8 mouse cellular contexts compared by ENCODE assay signal in genomic region chr10:85967411-85968156, GRCm38 (mm10). TPM values are rescaled to one million over a fixed set of nuclear protein-coding genes. Genes with fewer than 3 reads are reported as not detected.
DNase-seq lines count a peak whose midpoint lies in the region; ATAC-seq lines count a peak whose summit lies in the region.
"Had no signal": no experiment of that assay in that cellular context is flagged by ENCODE, and none has a peak within 500 bp of the region (broad histone marks: within the 10 kb centered on the region; RNA-seq: fewer than 3 reads in every experiment).

No protein-coding gene starts in this region.

- H3K27me3 ChIP-seq in intestine, embryonic 16.5 days (replicated peaks; ENCODE audit: control insufficient read depth, insufficient read depth, low read length): no peaks in the 10 kb centered on the region
- H3K27me3 ChIP-seq in intestine, embryonic 15.5 days (replicated peaks): no peaks in the 10 kb centered on the region
- no peaks in the 10 kb centered on the region for H3K27me3 ChIP-seq in neural tube, embryonic 11.5 days (ENCODE audit: control insufficient read depth, insufficient read depth, low read length)
- H3K27me3 ChIP-seq: embryonic facial prominence, embryonic 12.5 days had no signal

- 62% methylated on average over 17 of the region's 17 CpGs for WGBS in intestine, embryonic 16.5 days
- 62% methylated on average over 17 of the region's 17 CpGs for WGBS in intestine, embryonic 15.5 days
- WGBS in neural tube, embryonic 11.5 days: 63% methylated on average over 17 of the region's 17 CpGs

- no peak overlapping the region for H3K27ac ChIP-seq in intestine, embryonic 16.5 days (ENCODE audit: low read length)
- no peak overlapping the region for H3K27ac ChIP-seq in intestine, embryonic 15.5 days
- H3K27ac ChIP-seq in neural tube, embryonic 11.5 days (ENCODE audit: low read depth, low read length): no peak overlapping the region
- H3K27ac ChIP-seq: embryonic facial prominence, embryonic 12.5 days had no signal

- peak; percentile 41; the same call in 1 of the 2 replicates for ATAC-seq in frontal cortex, adult (ENCODE audit: low TSS enrichment)
- peak; percentile 28; the same call in 1 of the 2 replicates for ATAC-seq in intestine, embryonic 16.5 days
- no peak; the same call in 1 of the 2 replicates for ATAC-seq in intestine, embryonic 15.5 days
- 0 out of 2 replicates have a peak, but pooled peaks have one; percentile 38 for ATAC-seq in neural tube, embryonic 11.5 days (ENCODE audit: insufficient read depth, low FRiP score, low TSS enrichment)

- H3K36me3 ChIP-seq in intestine, embryonic 16.5 days (ENCODE audit: control insufficient read depth, insufficient read depth, low read length): no peaks in the 10 kb centered on the region
- H3K36me3 ChIP-seq in intestine, embryonic 15.5 days: no peaks in the 10 kb centered on the region
- H3K36me3 ChIP-seq in neural tube, embryonic 11.5 days (ENCODE audit: control insufficient read depth, insufficient read depth, low read length): no peaks in the 10 kb centered on the region
- H3K36me3 ChIP-seq: embryonic facial prominence, embryonic 12.5 days had no signal

- no peak overlapping the region for H3K4me3 ChIP-seq in intestine, embryonic 16.5 days (ENCODE audit: low read length)
- no peak overlapping the region for H3K4me3 ChIP-seq in intestine, embryonic 15.5 days (replicated peaks)
- no peak overlapping the region for H3K4me3 ChIP-seq in neural tube, embryonic 11.5 days (ENCODE audit: low read depth, low read length)
- H3K4me3 ChIP-seq: embryonic facial prominence, embryonic 12.5 days had no signal

- H3K4me1 ChIP-seq in intestine, embryonic 16.5 days (ENCODE audit: control insufficient read depth, insufficient read depth, low read length): no peaks in the 10 kb centered on the region
- H3K4me1 ChIP-seq in intestine, embryonic 15.5 days (replicated peaks): no peaks in the 10 kb centered on the region; the same call in 1 of the 2 replicates
- no peaks in the 10 kb centered on the region for H3K4me1 ChIP-seq in neural tube, embryonic 11.5 days (ENCODE audit: control insufficient read depth, insufficient read depth, low read length)
- H3K4me1 ChIP-seq: embryonic facial prominence, embryonic 12.5 days had no signal

- no peak overlapping the region for H3K9ac ChIP-seq in intestine, embryonic 16.5 days (ENCODE audit: low read depth, low read length)
- no peak overlapping the region for H3K9ac ChIP-seq in intestine, embryonic 15.5 days
- H3K9ac ChIP-seq in neural tube, embryonic 11.5 days (ENCODE audit: low read length): no peak overlapping the region
- H3K9ac ChIP-seq: embryonic facial prominence, embryonic 12.5 days had no signal

- H3K9me3 ChIP-seq in intestine, embryonic 16.5 days (ENCODE audit: control insufficient read depth, low read length): no peaks in the 10 kb centered on the region
- no peaks in the 10 kb centered on the region for H3K9me3 ChIP-seq in intestine, embryonic 15.5 days
- H3K9me3 ChIP-seq in neural tube, embryonic 11.5 days (ENCODE audit: control insufficient read depth, low read length): no peaks in the 10 kb centered on the region
- H3K9me3 ChIP-seq: embryonic facial prominence, embryonic 12.5 days had no signal

- no peak for DNase-seq in frontal cortex, postnatal 36 days (ENCODE audit: low spot score in 2 of 2)
- no peak for DNase-seq in neural tube, embryonic 11.5 days (ENCODE audit: low spot score)
- DNase-seq in neural tube, embryonic 10.5 days (ENCODE audit: extremely low spot score, low spot score): no peak
- no peak for DNase-seq in right cerebral cortex, postnatal 4 days

- H3K4me2 ChIP-seq in intestine, embryonic 16.5 days (ENCODE audit: low read depth, low read length): no peak overlapping the region
- H3K4me2 ChIP-seq in intestine, embryonic 15.5 days (replicated peaks): no peak overlapping the region
- H3K4me2 ChIP-seq in neural tube, embryonic 11.5 days (ENCODE audit: low read depth): no peak overlapping the region
- H3K4me2 ChIP-seq: embryonic facial prominence, embryonic 12.5 days had no signal

RNA-seq across cellular contexts. Expression of gene Rtcb, which starts 10.0 kb away (rescaled TPM):
- 146 and 157 TPM in 2 replicates for polyA plus RNA-seq in intestine, embryonic 16.5 days (2015; fragmentation: Nextera tagmentation; extraction: Ambion mirVana)
- polyA plus RNA-seq in intestine, embryonic 15.5 days (2015; fragmentation: Nextera tagmentation; extraction: Ambion mirVana): 158 and 165 TPM in 2 replicates
- 194 TPM in 2 replicates for polyA plus RNA-seq in neural tube, embryonic 11.5 days (2014; fragmentation: Nextera tagmentation; extraction: Ambion mirVana)

RNA-seq across cellular contexts. Expression of gene Ascl4, which starts 40.1 kb away (rescaled TPM):
- 0.06 and 0.18 TPM in 2 replicates for polyA plus RNA-seq in intestine, embryonic 16.5 days (2015; fragmentation: Nextera tagmentation; extraction: Ambion mirVana)
- 0.15 TPM in 1 of 2 replicates, not detected in the other for polyA plus RNA-seq in intestine, embryonic 15.5 days (2015; fragmentation: Nextera tagmentation; extraction: Ambion mirVana)
- 0.23 and 0.97 TPM in 2 replicates for polyA plus RNA-seq in neural tube, embryonic 11.5 days (2014; fragmentation: Nextera tagmentation; extraction: Ambion mirVana)

RNA-seq across cellular contexts. Expression of gene Bpifc, which starts 44.1 kb away (rescaled TPM):
- polyA plus RNA-seq in intestine, embryonic 16.5 days (2015; fragmentation: Nextera tagmentation; extraction: Ambion mirVana): 0.05 TPM in 1 of 2 replicates, not detected in the other
- 0.11 TPM in 2 replicates for polyA plus RNA-seq in intestine, embryonic 15.5 days (2015; fragmentation: Nextera tagmentation; extraction: Ambion mirVana)
- 0.14 TPM in 1 of 2 replicates, not detected in the other for polyA plus RNA-seq in neural tube, embryonic 11.5 days (2014; fragmentation: Nextera tagmentation; extraction: Ambion mirVana)
- polyA plus RNA-seq: embryonic facial prominence, embryonic 12.5 days had no signal

RNA-seq across cellular contexts. Expression of gene Prdm4, which starts 50.6 kb away (rescaled TPM):
- polyA plus RNA-seq in intestine, embryonic 16.5 days (2015; fragmentation: Nextera tagmentation; extraction: Ambion mirVana): 11.6 and 12.7 TPM in 2 replicates
- polyA plus RNA-seq in intestine, embryonic 15.5 days (2015; fragmentation: Nextera tagmentation; extraction: Ambion mirVana): 16.2 TPM in 2 replicates
- 40.7 and 45.1 TPM in 2 replicates for polyA plus RNA-seq in neural tube, embryonic 11.5 days (2014; fragmentation: Nextera tagmentation; extraction: Ambion mirVana)

RNA-seq across cellular contexts. Expression of gene Fbxo7, which starts 54.2 kb away (rescaled TPM):
- 29.9 and 32.8 TPM in 2 replicates for polyA plus RNA-seq in intestine, embryonic 16.5 days (2015; fragmentation: Nextera tagmentation; extraction: Ambion mirVana)
- 29.5 and 30.0 TPM in 2 replicates for polyA plus RNA-seq in intestine, embryonic 15.5 days (2015; fragmentation: Nextera tagmentation; extraction: Ambion mirVana)
- 22.9 and 24.0 TPM in 2 replicates for polyA plus RNA-seq in neural tube, embryonic 11.5 days (2014; fragmentation: Nextera tagmentation; extraction: Ambion mirVana)
